Mouse (Mus musculus) bone marrow macrophage, adult 2 months (primary cell): ENCODE data around the gene Lig3.

Source experiments
- CTCF ChIP-seq: IDR thresholded peaks from 2 replicates; pipeline ENCODE4 v1.5.1; 2012; ENCODE audit warnings: low read depth, mild to moderate bottlenecking, low read length, moderate library complexity
- POLR2A ChIP-seq: IDR thresholded peaks from 2 replicates; pipeline ENCODE4 v1.6.1; 2012; ENCODE audit warnings: mild to moderate bottlenecking, low read depth, low read length, borderline replicate concordance

- TF ChIP-seq CTCF (no peak), POLR2A (no peak)
These were observed 71.6 kb downstream of the Lig3 start for GRCm38 (mm10) chr11:82852540-82852939.
